Comparison of ENCODE assay signal across 24 mouse cellular contexts in the genomic region with DNA sequence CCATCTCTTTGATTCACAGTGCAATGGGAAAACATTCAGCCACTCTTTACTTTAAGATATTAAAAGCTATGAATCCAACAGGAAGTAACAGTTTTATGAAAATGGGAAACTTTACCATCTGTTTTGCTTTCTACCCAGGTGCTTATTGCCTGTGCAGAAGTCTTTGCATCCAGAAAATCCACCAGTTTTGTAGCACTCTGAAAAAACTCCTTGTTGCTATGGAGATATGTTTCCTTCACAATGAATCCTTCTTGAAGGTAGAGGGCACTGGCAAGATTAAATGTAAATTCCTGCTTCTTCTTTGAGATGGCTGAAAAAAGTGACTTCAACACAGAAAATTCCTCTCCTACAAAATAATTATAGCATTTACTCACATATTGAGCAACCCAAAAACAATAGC. TPM values are rescaled to one million over a fixed set of nuclear protein-coding genes. Genes with fewer than 3 reads are reported as not detected.
DNase-seq lines count a peak whose midpoint lies in the region; ATAC-seq and TF ChIP-seq lines count a peak whose summit lies in the region.
"Had no signal": no experiment of that assay in that cellular context is flagged by ENCODE, and none has a peak within 500 bp of the region (broad histone marks: within the 10 kb centered on the region; RNA-seq: fewer than 3 reads in every experiment).

No protein-coding gene starts in this region.

- no peak overlapping the region for H3K4me2 ChIP-seq in forebrain, postnatal 0 days (ENCODE audit: low read depth)
- H3K4me2 ChIP-seq in forebrain, embryonic 16.5 days (ENCODE audit: low read length), result no peak overlapping the region
- H3K4me2 ChIP-seq in midbrain, postnatal 0 days (ENCODE audit: low read depth, low read length, poor library complexity, severe bottlenecking), result no peak overlapping the region
- H3K4me2 ChIP-seq in midbrain, embryonic 15.5 days, result no peak overlapping the region
- H3K4me2 ChIP-seq: forebrain, embryonic 15.5 days; heart, embryonic 11.5 days; heart, embryonic 15.5 days; hindbrain, embryonic 14.5 days had no signal

- peak; percentile 26 for DNase-seq in forebrain, postnatal 0 days
- peak; percentile 9 for DNase-seq in left cerebral cortex, adult 11 months (ENCODE audit: low spot score)
- no peak for DNase-seq in left cerebral cortex, adult 18-20 months (ENCODE audit: low spot score in 2 of 2)
- DNase-seq in midbrain, postnatal 0 days (ENCODE audit: low spot score), result peak; percentile 46
- peak; percentile 64 for DNase-seq in telencephalon, adult 2 months (ENCODE audit: low read depth, low spot score)
- no peak for DNase-seq in gastrocnemius, adult 8-10 months (ENCODE audit: low spot score in 2 of 2)
- DNase-seq: adrenal gland, postnatal 10 days; cerebellum, adult 2 months; cerebellum, postnatal 10 days; gastrocnemius, postnatal 10 days; heart, adult 2 months; heart, postnatal 14 days had no signal

- TF ChIP-seq CTCF in forebrain, postnatal 0 days (IDR thresholded peaks at IDR 0.05; ENCODE audit: low read depth), result no peak
- peak; percentile 14; the same call in 1 of the 2 replicates for TF ChIP-seq CTCF in midbrain, postnatal 0 days (IDR thresholded peaks at IDR 0.05)

- H3K36me3 ChIP-seq in forebrain, postnatal 0 days (ENCODE audit: insufficient read depth), result no peaks in the 10 kb centered on the region
- H3K36me3 ChIP-seq in forebrain, embryonic 16.5 days (ENCODE audit: control insufficient read depth, insufficient read depth), result no peaks in the 10 kb centered on the region
- H3K36me3 ChIP-seq in midbrain, postnatal 0 days (ENCODE audit: insufficient read depth, low read length), result no peaks in the 10 kb centered on the region
- H3K36me3 ChIP-seq in midbrain, embryonic 15.5 days (replicated peaks), result no peaks in the 10 kb centered on the region
- H3K36me3 ChIP-seq: embryonic facial prominence, embryonic 10.5 days; forebrain, embryonic 15.5 days; heart, embryonic 15.5 days had no signal

- H3K9me3 ChIP-seq in forebrain, postnatal 0 days (ENCODE audit: low read length), result no peaks in the 10 kb centered on the region
- H3K9me3 ChIP-seq in forebrain, embryonic 16.5 days (ENCODE audit: control insufficient read depth, low read length), result no peaks in the 10 kb centered on the region
- H3K9me3 ChIP-seq in midbrain, postnatal 0 days (ENCODE audit: low read length), result no peaks in the 10 kb centered on the region
- H3K9me3 ChIP-seq in midbrain, embryonic 15.5 days, result no peaks in the 10 kb centered on the region
- H3K9me3 ChIP-seq: embryonic facial prominence, embryonic 10.5 days; forebrain, embryonic 15.5 days; heart, embryonic 15.5 days had no signal

- H3K4me3 ChIP-seq in forebrain, postnatal 0 days (ENCODE audit: low read depth, low read length), result no peak overlapping the region
- no peak overlapping the region for H3K4me3 ChIP-seq in forebrain, embryonic 16.5 days (replicated peaks; ENCODE audit: low read length)
- H3K4me3 ChIP-seq in midbrain, postnatal 0 days (ENCODE audit: low read depth, low read length), result no peak overlapping the region
- no peak overlapping the region for H3K4me3 ChIP-seq in midbrain, embryonic 15.5 days
- H3K4me3 ChIP-seq: embryonic facial prominence, embryonic 10.5 days; forebrain, embryonic 15.5 days; heart, adult 2 months; heart, embryonic 15.5 days had no signal

- ATAC-seq in forebrain, postnatal 0 days, result no peak
- ATAC-seq in forebrain, embryonic 16.5 days, result no peak
- ATAC-seq in midbrain, postnatal 0 days (ENCODE audit: low FRiP score), result no peak
- ATAC-seq in midbrain, embryonic 15.5 days (replicated peaks), result no peak
- ATAC-seq: forebrain, embryonic 15.5 days had no signal

- no peak overlapping the region for H3K9ac ChIP-seq in forebrain, postnatal 0 days
- no peak overlapping the region for H3K9ac ChIP-seq in forebrain, embryonic 16.5 days (replicated peaks; ENCODE audit: low read depth, low read length)
- H3K9ac ChIP-seq in midbrain, postnatal 0 days (replicated peaks; ENCODE audit: low read length, poor library complexity, severe bottlenecking), result no peak overlapping the region
- H3K9ac ChIP-seq in midbrain, embryonic 15.5 days, result no peak overlapping the region
- H3K9ac ChIP-seq: forebrain, embryonic 15.5 days; heart, embryonic 15.5 days; hindbrain, embryonic 14.5 days had no signal

- H3K27ac ChIP-seq in forebrain, postnatal 0 days (ENCODE audit: low read depth, low read length), result no peak overlapping the region
- no peak overlapping the region for H3K27ac ChIP-seq in forebrain, embryonic 16.5 days (ENCODE audit: low read length)
- no peak overlapping the region for H3K27ac ChIP-seq in midbrain, postnatal 0 days (ENCODE audit: low read depth, low read length)
- H3K27ac ChIP-seq in midbrain, embryonic 15.5 days, result no peak overlapping the region
- H3K27ac ChIP-seq: embryonic facial prominence, embryonic 10.5 days; forebrain, embryonic 15.5 days; heart, adult 2 months; heart, embryonic 15.5 days; hindbrain, embryonic 14.5 days had no signal

- no peaks in the 10 kb centered on the region for H3K27me3 ChIP-seq in forebrain, postnatal 0 days (ENCODE audit: insufficient read depth, low read length)
- no peaks in the 10 kb centered on the region for H3K27me3 ChIP-seq in forebrain, embryonic 16.5 days (replicated peaks; ENCODE audit: control insufficient read depth, insufficient read depth, low read length)
- no peaks in the 10 kb centered on the region for H3K27me3 ChIP-seq in midbrain, postnatal 0 days (ENCODE audit: insufficient read depth, low read length)
- H3K27me3 ChIP-seq in midbrain, embryonic 15.5 days (replicated peaks), result no peaks in the 10 kb centered on the region
- H3K27me3 ChIP-seq: forebrain, embryonic 15.5 days; heart, embryonic 15.5 days had no signal

- no peaks in the 10 kb centered on the region for H3K4me1 ChIP-seq in forebrain, postnatal 0 days (ENCODE audit: insufficient read depth)
- no peaks in the 10 kb centered on the region for H3K4me1 ChIP-seq in forebrain, embryonic 16.5 days (replicated peaks; ENCODE audit: control insufficient read depth, insufficient read depth, low read length)
- H3K4me1 ChIP-seq in midbrain, postnatal 0 days (ENCODE audit: insufficient read depth, low read length), result no peaks in the 10 kb centered on the region
- no peaks in the 10 kb centered on the region for H3K4me1 ChIP-seq in midbrain, embryonic 15.5 days
- H3K4me1 ChIP-seq: embryonic facial prominence, embryonic 10.5 days; forebrain, embryonic 15.5 days; heart, embryonic 15.5 days had no signal

RNA-seq across cellular contexts. Expression of a gene that starts 10.5 kb away (rescaled TPM):
- total RNA-seq in forebrain, postnatal 0 days (2014; rRNA removed), result not detected in 2 replicates
- not detected in 2 replicates for polyA plus RNA-seq in forebrain, postnatal 0 days (2015; fragmentation: Nextera tagmentation; extraction: Ambion mirVana)
- not detected in 2 replicates for polyA plus RNA-seq in forebrain, embryonic 16.5 days (2015; fragmentation: Nextera tagmentation; extraction: Ambion mirVana)
- not detected for total RNA-seq in left cerebral cortex, adult 18-20 months (2021)
- total RNA-seq in midbrain, postnatal 0 days (2014; rRNA removed), result not detected in 2 replicates
- not detected in 2 replicates for polyA plus RNA-seq in midbrain, postnatal 0 days (2015; fragmentation: Nextera tagmentation; extraction: Ambion mirVana)
- not detected in 2 replicates for polyA plus RNA-seq in midbrain, embryonic 15.5 days (2015; fragmentation: Nextera tagmentation; extraction: Ambion mirVana)
- total RNA-seq in gastrocnemius, adult 8-10 months (2022), result not detected
- total RNA-seq: adrenal gland, postnatal 10 days; gastrocnemius, postnatal 10 days; gastrocnemius, postnatal 4 days; heart, adult 2 months; heart, postnatal 14 days; hematopoietic stem cell, adult 5-6 weeks; MEL had no signal
- polyA plus RNA-seq: C2C12; cerebellum, adult 2 months; embryonic facial prominence, embryonic 10.5 days; embryonic facial prominence, embryonic 14.5 days; forebrain, embryonic 15.5 days; heart, adult 2 months; heart, embryonic 11.5 days; heart, embryonic 15.5 days; hindbrain, embryonic 14.5 days had no signal

Comparison
In these comparisons a context has a peak if more than half of its experiments do, and no peak if none do; other contexts are left out.
1. DNase-seq: peak in forebrain, postnatal 0 days (single experiment), left cerebral cortex, adult 11 months (single experiment), midbrain, postnatal 0 days (single experiment) and telencephalon, adult 2 months (single experiment); none in left cerebral cortex, adult 18-20 months (0 of 2) and gastrocnemius, adult 8-10 months (0 of 2).